8 mouse cellular contexts compared by ENCODE assay signal in the genomic region with DNA sequence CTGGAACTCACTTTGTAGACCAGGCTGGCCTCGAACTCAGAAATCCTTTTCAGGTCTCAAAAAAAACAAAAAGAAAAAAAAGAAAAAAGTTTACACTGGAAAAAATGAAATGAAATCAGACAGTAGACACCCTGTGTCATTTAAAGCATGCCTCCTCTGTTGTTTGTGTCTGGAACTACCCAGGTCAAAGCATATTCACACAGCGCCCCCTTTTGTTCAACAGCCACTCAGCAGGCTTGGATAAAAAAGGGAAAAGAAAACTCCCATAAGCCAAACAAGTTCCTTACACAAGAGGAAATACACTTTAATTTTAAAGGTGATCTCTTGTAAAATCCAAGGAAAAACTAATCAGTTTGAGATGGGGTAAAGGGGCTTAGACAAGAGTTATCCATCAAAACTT. TPM values are rescaled to one million over a fixed set of nuclear protein-coding genes. Genes with fewer than 3 reads are reported as not detected.
A peak's percentile ranks its signal among the peaks of the same experiment; 100 is the strongest.
DNase-seq lines count a peak whose midpoint lies in the region; ATAC-seq and TF ChIP-seq lines count a peak whose summit lies in the region.

No protein-coding gene starts in this region.

- intact Hi-C loops in left cerebral cortex, adult 2 months (cut with DNase I), result loop anchor here (5.0 kb wide), 1 partner anchor 36 kb away; no protein-coding TSS in a partner anchor
- intact Hi-C loops in left cerebral cortex, postnatal 36 days (cut with DNase I), result no loop called here
- intact Hi-C loops in left cerebral cortex, postnatal 4 days (cut with DNase I), result no loop called here

- no peak for ATAC-seq in lung, embryonic 14.5 days (ENCODE audit: insufficient read depth)

- TF ChIP-seq POLR2A in brain, embryonic 14.5 days (IDR thresholded peaks at IDR 0.05; ENCODE audit: borderline replicate concordance, extremely low read depth, insufficient read depth, insufficient read length, poor library complexity, severe bottlenecking), result no peak

- no peak overlapping the region for H3K4me2 ChIP-seq in lung, embryonic 14.5 days

- H3K4me1 ChIP-seq in lung, embryonic 14.5 days (ENCODE audit: insufficient read depth), result 0 out of 2 replicates have a peak, but pooled peaks cover 2% of the 10 kb centered on the region

- TF ChIP-seq CTCF in left cerebral cortex, adult 2 months (IDR thresholded peaks at IDR 0.05), result peak; percentile 59
- TF ChIP-seq CTCF in brain, embryonic 14.5 days (IDR thresholded peaks at IDR 0.05; ENCODE audit: borderline replicate concordance, extremely low read depth, insufficient read depth, insufficient read length), result peak; percentile 39; the same call in 1 of the 2 replicates
- TF ChIP-seq CTCF in lung, embryonic 14.5 days (IDR thresholded peaks at IDR 0.05; ENCODE audit: low read depth), result peak; percentile 53

- no peak overlapping the region for H3K9ac ChIP-seq in lung, embryonic 14.5 days

- no peak overlapping the region for H3K27ac ChIP-seq in left cerebral cortex, adult 2 months
- H3K27ac ChIP-seq in lung, embryonic 14.5 days (ENCODE audit: low read depth), result no peak overlapping the region

- peak; percentile 54 to 58 for DNase-seq in cerebellum, postnatal 14 days
- DNase-seq in cerebellum, adult 8-10 months, result no peak
- DNase-seq in left cerebral cortex, adult 2 months (ENCODE audit: extremely low spot score in 1 of 2, low spot score in 2 of 2), result no peak
- DNase-seq in left cerebral cortex, postnatal 36 days (ENCODE audit: low spot score in 2 of 2), result no peak
- DNase-seq in brain, embryonic 14.5 days (ENCODE audit: low read depth), result peak; percentile 28
- peak; percentile 67 for DNase-seq in lung, embryonic 14.5 days
- no peak for DNase-seq in left cerebral cortex, postnatal 4 days
- no peak for DNase-seq in right cerebral cortex, postnatal 14 days

- WGBS in lung, embryonic 14.5 days, result 58% methylated on average over 2 of the region's 2 CpGs

- H3K27me3 ChIP-seq in lung, embryonic 14.5 days (ENCODE audit: insufficient read depth, low read length), result no peaks in the 10 kb centered on the region

- H3K36me3 ChIP-seq in lung, embryonic 14.5 days (ENCODE audit: insufficient read depth), result no peaks in the 10 kb centered on the region

- no peak overlapping the region for H3K4me3 ChIP-seq in left cerebral cortex, adult 2 months
- no peak overlapping the region for H3K4me3 ChIP-seq in lung, embryonic 14.5 days (ENCODE audit: low read depth, low read length)

- no peaks in the 10 kb centered on the region for H3K9me3 ChIP-seq in lung, embryonic 14.5 days (ENCODE audit: low read depth, low read length)

RNA-seq across cellular contexts. Expression of gene Grb14, which starts 21.4 kb away (rescaled TPM):
- total RNA-seq in left cerebral cortex, adult 2 months (2021), result 10 to 100 TPM; 22.1 to 25.9 TPM
- total RNA-seq in left cerebral cortex, postnatal 36 days (2021), result 10 to 100 TPM; 24.3 to 27.4 TPM
- 6.5 and 9.7 TPM in 2 replicates for polyA plus RNA-seq in brain, embryonic 14.5 days (2012; rRNA removed)
- 32.5 and 35.4 TPM in 2 replicates for polyA plus RNA-seq in lung, embryonic 14.5 days (2014; fragmentation: Nextera tagmentation; extraction: Ambion mirVana)
- 10 to 100 TPM; 47.1 to 47.6 TPM for total RNA-seq in left cerebral cortex, postnatal 4 days (2021)

Comparison
In these comparisons a context has a peak if more than half of its experiments do, and no peak if none do; other contexts are left out.
1. DNase-seq: peak in cerebellum, postnatal 14 days (2 of 2), brain, embryonic 14.5 days (single experiment) and lung, embryonic 14.5 days (single experiment); none in cerebellum, adult 8-10 months (single experiment), left cerebral cortex, adult 2 months (0 of 2), left cerebral cortex, postnatal 36 days (0 of 2), left cerebral cortex, postnatal 4 days (single experiment) and right cerebral cortex, postnatal 14 days (single experiment).
2. Peak in every context shown above with its lines, with median percentiles within 50 percentile points of each other: CTCF ChIP-seq.